Mouse (Mus musculus) lung, adult 2 months (tissue): ENCODE measurements at regions not wholly inside any gene's neighbourhood (a gene's known extent, or its start where the extent isn't known, plus 50 kb on each side); places are given as distances from the start of the nearest gene placed in this dataset.

ENCODE experiments used
- CTCF ChIP-seq: fragments of 200-500 bp; IDR thresholded peaks from 2 replicates; pipeline ENCODE4 v1.5.1; 2011; ENCODE audit warnings: mild to moderate bottlenecking, low read length, control low read depth; ENCODE audit not compliant: insufficient read depth
- POLR2A ChIP-seq: fragments of 200-500 bp; IDR thresholded peaks from 2 replicates; pipeline ENCODE4 v1.6.1; 2011; ENCODE audit warnings: low read depth, mild to moderate bottlenecking, control low read depth, low read length, borderline replicate concordance; ENCODE audit errors: extremely low read depth

DNA sequence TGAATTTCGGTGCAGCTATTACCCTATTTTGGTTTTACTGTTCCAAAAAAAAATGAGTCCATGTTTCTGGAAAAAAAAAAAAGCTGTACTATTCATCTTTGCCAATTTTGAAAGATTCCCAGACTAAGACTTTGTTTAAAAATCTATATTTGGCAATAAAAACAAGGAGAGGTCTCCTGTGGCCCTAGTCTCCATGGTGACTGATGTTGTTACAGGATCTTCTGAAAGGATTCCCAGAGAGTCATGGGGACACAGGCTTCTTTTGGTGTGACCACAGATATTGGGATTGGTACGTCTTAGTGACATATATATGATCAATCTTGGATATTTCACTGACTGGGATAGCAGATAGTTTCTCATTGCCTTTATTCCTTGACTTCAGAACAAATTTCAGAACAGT lies 266.7 kb downstream of the Drd1 start:
- no peak for TF ChIP-seq POLR2A
- no peak for TF ChIP-seq CTCF
